Mouse (Mus musculus) olfactory bulb, adult 2 months (tissue): Measurements from ENCODE around the gene Armc10. TPM values are rescaled to one million over a fixed set of nuclear protein-coding genes. Genes with fewer than 3 reads are reported as not detected.
"Not testable (repeated sequence)": the region's sequence is repeated elsewhere in the genome, so short reads cannot be mapped to it uniquely, and the experiment has no call there.

Source experiments
- H3K27ac ChIP-seq: fragments of 200-500 bp; 2 replicates; pipeline ENCODE4 v1.5.1; 2012; ENCODE audit warnings: low read depth, low read length; ENCODE audit not compliant: insufficient read depth
- H3K4me1 ChIP-seq: fragments of 200-500 bp; 2 replicates; pipeline ENCODE4 v1.6.1; 2012; ENCODE audit warnings: low read length; ENCODE audit not compliant: control insufficient read depth, insufficient read depth
- H3K4me3 ChIP-seq: fragments of 200-500 bp; 2 replicates; pipeline ENCODE4 v1.5.1; 2012; ENCODE audit warnings: mild to moderate bottlenecking, low read depth, low read length, moderate library complexity; ENCODE audit not compliant: insufficient read depth
- CTCF ChIP-seq: fragments of 200-500 bp; IDR thresholded peaks from 2 replicates; pipeline ENCODE4 v1.5.1; 2012; ENCODE audit warnings: low read depth, mild to moderate bottlenecking, low read length, moderate library complexity; ENCODE audit not compliant: insufficient read depth
- POLR2A ChIP-seq: fragments of 200-500 bp; IDR thresholded peaks from 2 replicates; pipeline ENCODE4 v1.6.1; 2012; ENCODE audit warnings: mild to moderate bottlenecking, low read depth, low read length, moderate library complexity; ENCODE audit not compliant: insufficient read depth
- WGBS: fragments of 180-500 bp; shearing (Covaris S2); methylation state at CpG from one replicate; pipeline ENCODE4 v1.1.7; 2018; 5-methylcytosine and 5-hydroxymethylcytosine counted together
- polyA plus RNA-seq: library from polyadenylated mRNA; stranded (reverse); fragments of >200 nt; gene quantifications from 2 replicates; pipeline ENCODE4 v1.2.4, GENCODE M21; 2012; ENCODE audit warnings: low replicate concordance; ENCODE audit not compliant: missing spikeins, insufficient read depth, insufficient read length

The Armc10 gene
- not detected in 2 replicates for polyA plus RNA-seq

GRCm38 (mm10) chr5:21645439-21646132 is at the start of gene Armc10, which contains the start of gene Fbxl13:
Gene Armc10 (plus strand): TSS chr5:21645813.
Gene Fbxl13 (minus strand): TSS chr5:21645634.
- H3K4me3 ChIP-seq, result peak within 1 kb of the TSS; percentile 91
- H3K4me1 ChIP-seq, result peaks cover 6% of the 10 kb centered on the region; the same call in 1 of the 2 replicates
- peak within 1 kb of the TSS; percentile 40; the same call in 1 of the 2 replicates for H3K27ac ChIP-seq
- 1% methylated on average over 39 of the region's 40 CpGs for WGBS
- no peak for TF ChIP-seq CTCF
- peak; percentile 69 for TF ChIP-seq POLR2A

GRCm38 (mm10) chr5:21599536-21599935 is 46.1 kb upstream of the Armc10 start:
- H3K27ac ChIP-seq, H3K4me3 ChIP-seq, H3K4me1 ChIP-seq: not testable (repeated sequence)
- 61% methylated on average over 2 of the region's 2 CpGs for WGBS

GRCm38 (mm10) chr5:21599961-21600360 is 45.7 kb upstream of the Armc10 start:
- TF ChIP-seq CTCF (no peak), POLR2A (no peak)
- no peak overlapping the region for H3K4me3 ChIP-seq
- H3K27ac ChIP-seq, result no peak overlapping the region
- no peaks in the 10 kb centered on the region for H3K4me1 ChIP-seq
- 95% methylated on average over 4 of the region's 4 CpGs for WGBS

GRCm38 (mm10) chr5:21605936-21606335 is 39.7 kb upstream of the Armc10 start:
- WGBS, result 75% methylated on average over 6 of the region's 6 CpGs
- Histone ChIP-seq H3K4me3 (no peak overlapping the region), H3K27ac (no peak overlapping the region), H3K4me1 (no peaks in the 10 kb centered on the region)
- no peak for TF ChIP-seq POLR2A
- no peak for TF ChIP-seq CTCF

- no peak overlapping the region for H3K27ac ChIP-seq
- TF ChIP-seq CTCF, result no peak
- no peak for TF ChIP-seq POLR2A
- no peak overlapping the region for H3K4me3 ChIP-seq
- WGBS, result 80% methylated on average over 12 of the region's 12 CpGs
- no peaks in the 10 kb centered on the region for H3K4me1 ChIP-seq
Observed at GRCm38 (mm10) chr5:21608311-21609304, 37.0 kb upstream of the Armc10 start.

GRCm38 (mm10) chr5:21610996-21611395 is 34.6 kb upstream of the Armc10 start:
- H3K4me1 ChIP-seq, result no peaks in the 10 kb centered on the region
- no peak for TF ChIP-seq CTCF
- TF ChIP-seq POLR2A, result no peak
- H3K27ac ChIP-seq, result no peak overlapping the region
- no peak overlapping the region for H3K4me3 ChIP-seq
- WGBS, result 79% methylated on average over 3 of the region's 3 CpGs

GRCm38 (mm10) chr5:21614299-21614698 is 31.3 kb upstream of the Armc10 start:
- not testable (repeated sequence) for H3K4me3 ChIP-seq, H3K27ac ChIP-seq, H3K4me1 ChIP-seq
- 97% methylated on average over 11 of the region's 11 CpGs for WGBS

GRCm38 (mm10) chr5:21616450-21617009 is 29.1 kb upstream of the Armc10 start:
- no peaks in the 10 kb centered on the region for H3K4me1 ChIP-seq
- no peak for TF ChIP-seq POLR2A
- no peak for TF ChIP-seq CTCF
- no peak overlapping the region for H3K27ac ChIP-seq
- H3K4me3 ChIP-seq, result no peak overlapping the region
- 78% methylated on average over 3 of the region's 3 CpGs for WGBS

GRCm38 (mm10) chr5:21625916-21626315 is 19.7 kb upstream of the Armc10 start:
- no peak overlapping the region for H3K4me3 ChIP-seq
- H3K27ac ChIP-seq, result no peak overlapping the region
- no peaks in the 10 kb centered on the region for H3K4me1 ChIP-seq
- TF ChIP-seq POLR2A, result no peak
- TF ChIP-seq CTCF, result no peak
